Mouse (Mus musculus) embryonic facial prominence, embryonic 11.5 days (tissue): ENCODE measurements at regions not wholly inside any gene's neighbourhood (a gene's known extent, or its start where the extent isn't known, plus 50 kb on each side); places are given as distances from the start of the nearest gene placed in this dataset.
A peak's percentile ranks its signal among the peaks of the same experiment; 100 is the strongest.

Experiments used
- ATAC-seq: fragments of 200-750 bp; cut with Nextera tagmentation; replicated peaks from 2 replicates; pipeline ENCODE4 v1.8.0; 2017; ENCODE audit warnings: low read depth; ENCODE audit not compliant: insufficient number of reproducible peaks, low FRiP score, low TSS enrichment
- DNase-seq: peaks from one replicate; pipeline ENCODE4 v3.0.0-alpha.2; 2015; ENCODE audit warnings: low spot score
- H3K27ac ChIP-seq: fragments of 300-500 bp; sonication (generic); replicated peaks from 2 replicates; pipeline ENCODE4 v1.5.1; 2014; ENCODE audit warnings: mild to moderate bottlenecking, low read depth, low read length, control low read depth
- H3K27me3 ChIP-seq: fragments of 300-500 bp; sonication (generic); 2 replicates; pipeline ENCODE4 v1.6.1; 2014; ENCODE audit warnings: mild to moderate bottlenecking, low read length, moderate library complexity, mixed read lengths; ENCODE audit not compliant: control insufficient read depth, insufficient read depth
- H3K36me3 ChIP-seq: fragments of 300-500 bp; sonication (generic); replicated peaks from 2 replicates; pipeline ENCODE4 v1.6.1; 2014; ENCODE audit warnings: low read depth, mild to moderate bottlenecking, low read length, moderate library complexity, mixed read lengths; ENCODE audit not compliant: control insufficient read depth, insufficient read depth
- H3K4me1 ChIP-seq: fragments of 300-500 bp; sonication (generic); 2 replicates; pipeline ENCODE4 v1.6.1; 2014; ENCODE audit warnings: low read length, mixed read lengths; ENCODE audit not compliant: control insufficient read depth, insufficient read depth
- H3K4me2 ChIP-seq: fragments of 300-500 bp; sonication (generic); 2 replicates; pipeline ENCODE4 v1.6.1; 2014; ENCODE audit warnings: low read depth, mild to moderate bottlenecking, control low read depth, low read length, moderate library complexity
- H3K4me3 ChIP-seq: fragments of 300-500 bp; sonication (generic); 2 replicates; pipeline ENCODE4 v1.5.1; 2014; ENCODE audit warnings: low read depth, low read length, control low read depth
- H3K9ac ChIP-seq: fragments of 300-500 bp; sonication (generic); replicated peaks from 2 replicates; pipeline ENCODE4 v1.6.1; 2014; ENCODE audit warnings: mild to moderate bottlenecking, control low read depth, low read length
- H3K9me3 ChIP-seq: fragments of 300-500 bp; sonication (generic); replicated peaks from 2 replicates; pipeline ENCODE4 v1.6.1; 2016; ENCODE audit warnings: mild to moderate bottlenecking, low read length, inconsistent platforms, mixed read lengths; ENCODE audit not compliant: control insufficient read depth
- WGBS: fragments of 180-500 bp; shearing (Covaris S2); extraction: QIAGEN DNeasy Blood & Tissue Kit; methylation state at CpG from one replicate; pipeline ENCODE4 v1.1.7; 2014; 5-methylcytosine and 5-hydroxymethylcytosine counted together

DNA sequence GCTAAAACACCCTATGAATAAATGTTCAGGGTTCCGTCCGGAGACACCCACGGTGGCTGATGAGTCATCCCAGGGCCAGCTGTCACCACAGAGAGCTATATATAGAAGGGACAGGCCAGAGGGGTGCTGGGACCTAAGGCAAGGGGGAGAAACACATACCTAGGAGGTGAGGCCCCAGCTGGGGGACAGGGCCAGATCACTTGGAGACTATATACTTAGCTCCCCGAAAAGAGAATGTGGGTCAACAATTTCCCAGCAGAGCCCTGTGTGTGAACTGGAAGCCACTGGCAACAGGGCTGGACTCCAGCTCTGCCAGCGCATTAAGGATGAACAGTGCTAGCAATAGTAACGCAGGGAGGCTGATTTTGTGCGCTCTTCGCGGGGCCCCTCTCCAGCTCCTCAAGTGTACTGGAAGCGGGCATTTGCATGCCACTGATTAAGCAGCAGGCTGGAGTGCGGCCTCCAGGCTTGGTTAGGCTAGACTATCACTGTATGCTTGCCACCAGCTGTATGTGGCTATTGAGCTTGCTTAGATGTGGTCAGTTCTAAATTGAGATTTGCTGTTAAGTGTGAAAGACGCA lies 320.4 kb downstream of the Bcor start:
- DNase-seq (no peak), ATAC-seq (no peak)
- Histone ChIP-seq H3K9ac (no peak overlapping the region), H3K9me3 (no peaks in the 10 kb centered on the region), H3K4me2 (no peak overlapping the region), H3K4me1 (no peaks in the 10 kb centered on the region), H3K4me3 (no peak overlapping the region), H3K27me3 (no peaks in the 10 kb centered on the region; the same call in 1 of the 2 replicates), H3K27ac (no peak overlapping the region), H3K36me3 (no peaks in the 10 kb centered on the region)
- 58% methylated on average over 12 of the region's 12 CpGs for WGBS

- H3K4me1 ChIP-seq = no peaks in the 10 kb centered on the region
- H3K9ac ChIP-seq = no peak overlapping the region
- no peaks in the 10 kb centered on the region for H3K36me3 ChIP-seq
- no peaks in the 10 kb centered on the region; the same call in 1 of the 2 replicates for H3K27me3 ChIP-seq
- H3K27ac ChIP-seq = no peak overlapping the region
- ATAC-seq (no peak), DNase-seq (no peak)
- H3K4me2 ChIP-seq = no peak overlapping the region
- 49% methylated on average over 11 of the region's 11 CpGs for WGBS
- no peaks in the 10 kb centered on the region for H3K9me3 ChIP-seq
- H3K4me3 ChIP-seq = no peak overlapping the region
Observed at GRCm38 (mm10) chrX:11840319-11841035, 319.7 kb downstream of the Bcor start.

DNA sequence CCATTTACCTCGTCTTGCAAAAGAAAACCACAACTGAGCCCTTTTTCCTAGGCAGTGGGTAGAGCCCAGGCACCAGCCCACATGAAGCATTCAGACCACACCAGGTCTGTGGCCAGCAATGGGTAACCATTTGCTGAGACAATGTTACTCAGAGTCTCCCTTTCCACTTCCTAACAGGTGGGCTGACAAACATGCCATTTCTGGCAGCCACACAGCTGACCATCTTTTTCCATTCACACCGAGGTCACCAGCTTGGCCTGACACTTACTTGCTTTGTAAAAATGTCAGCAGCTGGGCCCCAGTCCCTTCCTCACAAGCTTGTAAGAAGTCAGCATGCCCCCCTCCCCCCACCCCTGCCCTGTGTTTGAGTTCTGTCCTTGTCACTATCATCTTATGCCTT lies 314.6 kb downstream of the Bcor start:
- WGBS = 57% methylated on average over 2 of the region's 2 CpGs
- H3K36me3 ChIP-seq = no peaks in the 10 kb centered on the region
- DNase-seq (no peak), ATAC-seq (no peak)
- no peak overlapping the region for H3K9ac ChIP-seq
- H3K9me3 ChIP-seq = no peaks in the 10 kb centered on the region
- H3K4me2 ChIP-seq = no peak overlapping the region
- H3K27me3 ChIP-seq = no peaks in the 10 kb centered on the region
- H3K4me1 ChIP-seq = no peaks in the 10 kb centered on the region
- no peak overlapping the region for H3K27ac ChIP-seq
- no peak overlapping the region for H3K4me3 ChIP-seq

- no peaks in the 10 kb centered on the region for H3K4me1 ChIP-seq
- WGBS = 75% methylated on average over 4 of the region's 4 CpGs
- DNase-seq = no peak
- no peaks in the 10 kb centered on the region; the same call in 1 of the 2 replicates for H3K27me3 ChIP-seq
- H3K9me3 ChIP-seq = no peaks in the 10 kb centered on the region
- no peak for ATAC-seq
- H3K36me3 ChIP-seq = no peaks in the 10 kb centered on the region
- no peak overlapping the region for H3K27ac ChIP-seq
- H3K4me3 ChIP-seq = no peak overlapping the region
- H3K9ac ChIP-seq = no peak overlapping the region
- H3K4me2 ChIP-seq = no peak overlapping the region
Observed at GRCm38 (mm10) chrX:11855910-11856309, 304.2 kb downstream of the Bcor start.

DNA sequence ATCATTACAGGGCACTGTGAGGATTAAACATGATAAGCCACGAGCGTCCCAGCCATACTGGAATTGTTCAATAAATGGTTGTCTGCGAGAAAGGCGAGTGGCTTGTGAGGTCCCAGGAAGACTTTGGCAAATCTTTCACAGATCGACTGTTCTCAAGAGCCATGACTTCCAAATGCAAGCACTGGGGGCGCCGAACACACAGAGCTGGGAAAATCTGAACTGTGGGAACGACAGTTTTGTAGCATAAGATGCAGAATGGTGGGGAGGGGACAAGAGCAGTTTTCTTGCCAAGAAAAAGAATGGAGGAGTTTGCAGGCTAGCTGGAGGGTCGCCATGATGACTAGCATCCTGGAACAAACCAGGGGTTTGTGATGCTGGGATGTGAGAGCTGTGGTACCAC lies 300.8 kb downstream of the Bcor start:
- Histone ChIP-seq H3K4me2 (no peak overlapping the region), H3K27me3 (no peaks in the 10 kb centered on the region; the same call in 1 of the 2 replicates), H3K27ac (no peak overlapping the region), H3K4me3 (no peak overlapping the region), H3K4me1 (no peaks in the 10 kb centered on the region), H3K36me3 (no peaks in the 10 kb centered on the region), H3K9ac (no peak overlapping the region), H3K9me3 (no peaks in the 10 kb centered on the region)
- ATAC-seq (no peak), DNase-seq (no peak)
- WGBS = 63% methylated on average over 9 of the region's 9 CpGs

- Histone ChIP-seq H3K4me1 (no peaks in the 10 kb centered on the region), H3K27me3 (no peaks in the 10 kb centered on the region; the same call in 1 of the 2 replicates), H3K4me2 (no peak overlapping the region), H3K4me3 (no peak overlapping the region), H3K9me3 (no peaks in the 10 kb centered on the region), H3K27ac (no peak overlapping the region), H3K9ac (no peak overlapping the region), H3K36me3 (no peaks in the 10 kb centered on the region)
- ATAC-seq = no peak
- WGBS = 56% methylated on average over 11 of the region's 11 CpGs
- DNase-seq = no peak
Observed at GRCm38 (mm10) chrX:11861119-11861708, 298.9 kb downstream of the Bcor start.

- Histone ChIP-seq H3K9me3 (no peaks in the 10 kb centered on the region), H3K27me3 (no peaks in the 10 kb centered on the region; the same call in 1 of the 2 replicates), H3K4me3 (no peak overlapping the region), H3K27ac (no peak overlapping the region), H3K36me3 (no peaks in the 10 kb centered on the region), H3K4me1 (no peaks in the 10 kb centered on the region), H3K4me2 (no peak overlapping the region), H3K9ac (no peak overlapping the region)
- 43% methylated on average over 8 of the region's 8 CpGs for WGBS
- DNase-seq (peak; percentile 38), ATAC-seq (no peak)
Observed at GRCm38 (mm10) chrX:11861892-11862291, 298.3 kb downstream of the Bcor start.

- no peaks in the 10 kb centered on the region for H3K4me1 ChIP-seq
- no peak overlapping the region for H3K9ac ChIP-seq
- 46% methylated on average over 3 of the region's 3 CpGs for WGBS
- H3K4me2 ChIP-seq = no peak overlapping the region
- H3K4me3 ChIP-seq = no peak overlapping the region
- ATAC-seq = no peak
- no peak overlapping the region for H3K27ac ChIP-seq
- H3K36me3 ChIP-seq = no peaks in the 10 kb centered on the region
- no peaks in the 10 kb centered on the region; the same call in 1 of the 2 replicates for H3K27me3 ChIP-seq
- no peak for DNase-seq
- no peaks in the 10 kb centered on the region for H3K9me3 ChIP-seq
Observed at GRCm38 (mm10) chrX:11863106-11863505, 297.0 kb downstream of the Bcor start.
